Mouse (Mus musculus): ENCODE measurements around the gene Thumpd1.

GRCm38 (mm10) chr7:119694926-119695325 lies 25.7 kb downstream of the Thumpd1 start:
- TF ChIP-seq CTCF (IDR thresholded peaks at IDR 0.05; ENCODE audit: insufficient read depth, low read length) (no peak), POLR2A (IDR thresholded peaks at IDR 0.05; ENCODE audit: borderline replicate concordance, extremely low read depth, low read depth, low read length) (no peak)

Data from lung, adult 2 months (tissue).